Mouse (Mus musculus) liver, embryonic 13.5 days (tissue): ENCODE measurements at regions not wholly inside any gene's neighbourhood (a gene's known extent, or its start where the extent isn't known, plus 50 kb on each side); places are given as distances from the start of the nearest gene placed in this dataset.

Experiments
- ATAC-seq: fragments of 200-750 bp; cut with Nextera tagmentation; 2 replicates; pipeline ENCODE4 v1.8.0; 2017; ENCODE audit warnings: low read depth, mild to moderate bottlenecking, moderate number of reproducible peaks, moderate library complexity
- DNase-seq: peaks from one replicate; pipeline ENCODE4 v3.0.0; 2022
- H3K27ac ChIP-seq: fragments of 300-500 bp; sonication (generic); 2 replicates; pipeline ENCODE4 v1.5.1; 2015; ENCODE audit warnings: moderate library complexity, mild to moderate bottlenecking, inconsistent platforms
- H3K27me3 ChIP-seq: fragments of 300-500 bp; sonication (generic); 2 replicates; pipeline ENCODE4 v1.6.1; 2015; ENCODE audit warnings: mild to moderate bottlenecking, inconsistent platforms
- H3K36me3 ChIP-seq: fragments of 300-500 bp; sonication (generic); 2 replicates; pipeline ENCODE4 v1.6.1; 2015; ENCODE audit warnings: mild to moderate bottlenecking, inconsistent platforms
- H3K4me1 ChIP-seq: fragments of 300-500 bp; sonication (generic); replicated peaks from 2 replicates; pipeline ENCODE4 v1.6.1; 2015; ENCODE audit warnings: inconsistent platforms
- H3K4me2 ChIP-seq: fragments of 300-500 bp; sonication (generic); 2 replicates; pipeline ENCODE4 v1.6.1; 2015; ENCODE audit warnings: inconsistent platforms, mild to moderate bottlenecking, moderate library complexity
- H3K4me3 ChIP-seq: fragments of 300-500 bp; sonication (generic); replicated peaks from 2 replicates; pipeline ENCODE4 v1.5.1; 2015; ENCODE audit warnings: mild to moderate bottlenecking, inconsistent platforms
- H3K9ac ChIP-seq: fragments of 300-500 bp; sonication (generic); 2 replicates; pipeline ENCODE4 v1.6.1; 2015; ENCODE audit warnings: mild to moderate bottlenecking, inconsistent platforms
- H3K9me3 ChIP-seq: fragments of 300-500 bp; sonication (generic); replicated peaks from 2 replicates; pipeline ENCODE4 v1.6.1; 2016; ENCODE audit warnings: inconsistent platforms
- WGBS: fragments of 180-500 bp; shearing (Covaris S2); methylation state at CpG from one replicate; pipeline ENCODE4 v1.1.7; 2015; ENCODE audit not compliant: insufficient replicate concordance; 5-methylcytosine and 5-hydroxymethylcytosine counted together

GRCm38 (mm10) chr19:59685826-59686717, 227.9 kb downstream of the Emx2 start:
- Histone ChIP-seq H3K4me2 (no peak overlapping the region), H3K4me1 (no peaks in the 10 kb centered on the region), H3K4me3 (no peak overlapping the region), H3K9me3 (no peaks in the 10 kb centered on the region), H3K27me3 (no peaks in the 10 kb centered on the region), H3K27ac (no peak overlapping the region), H3K36me3 (no peaks in the 10 kb centered on the region), H3K9ac (no peak overlapping the region)
- DNase-seq (no peak), ATAC-seq (no peak)
- WGBS: 75% methylated on average over 19 of the region's 19 CpGs

- Histone ChIP-seq H3K4me1 (no peaks in the 10 kb centered on the region), H3K4me3 (no peak overlapping the region), H3K4me2 (no peak overlapping the region), H3K36me3 (no peaks in the 10 kb centered on the region), H3K27me3 (no peaks in the 10 kb centered on the region), H3K9me3 (no peaks in the 10 kb centered on the region), H3K9ac (no peak overlapping the region), H3K27ac (no peak overlapping the region)
- 76% methylated on average over 7 of the region's 7 CpGs for WGBS
- DNase-seq (no peak), ATAC-seq (no peak)
These were observed 229.0 kb downstream of the Emx2 start for GRCm38 (mm10) chr19:59687206-59687605.

DNA sequence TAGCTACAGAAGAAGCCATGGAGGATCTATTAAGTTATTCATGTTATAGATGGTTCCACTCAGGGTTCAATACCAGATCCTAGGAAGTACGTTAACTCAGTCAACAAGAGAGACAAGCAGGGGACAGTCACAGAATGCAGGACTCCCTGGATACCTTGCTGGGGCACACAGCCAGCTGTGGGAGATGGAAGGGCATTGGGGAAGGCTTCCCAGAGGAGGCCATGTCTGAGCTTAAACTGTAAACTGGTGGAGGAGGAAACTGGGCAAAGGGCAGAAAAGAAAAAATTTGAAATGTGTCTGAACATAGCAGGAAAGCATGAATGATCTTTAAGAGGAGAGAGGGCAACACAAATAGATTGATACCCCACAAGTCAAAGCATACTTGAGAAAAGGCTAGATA, 229.5 kb downstream of the Emx2 start:
- Histone ChIP-seq H3K36me3 (no peaks in the 10 kb centered on the region), H3K27ac (no peak overlapping the region)
- ATAC-seq: no peak

GRCm38 (mm10) chr19:59691541-59692096, 233.4 kb downstream of the Emx2 start:
- 72% methylated on average over 15 of the region's 15 CpGs for WGBS
- DNase-seq (no peak), ATAC-seq (no peak)
- no peaks in the 10 kb centered on the region for H3K9me3 ChIP-seq
- no peak overlapping the region for H3K9ac ChIP-seq
- H3K36me3 ChIP-seq: no peaks in the 10 kb centered on the region
- H3K4me1 ChIP-seq: no peaks in the 10 kb centered on the region
- no peak overlapping the region for H3K4me3 ChIP-seq
- H3K27ac ChIP-seq: no peak overlapping the region
- no peak overlapping the region for H3K4me2 ChIP-seq
- no peaks in the 10 kb centered on the region for H3K27me3 ChIP-seq

More for the DNA sequence above, 229.5 kb downstream of the Emx2 start:
- no peak overlapping the region for H3K4me2 ChIP-seq
- H3K4me1 ChIP-seq: no peaks in the 10 kb centered on the region
- H3K9ac ChIP-seq: no peak overlapping the region
- 52% methylated on average over 1 of the region's 1 CpGs for WGBS
- H3K4me3 ChIP-seq: no peak overlapping the region
- H3K9me3 ChIP-seq: no peaks in the 10 kb centered on the region
- no peak for DNase-seq
- no peaks in the 10 kb centered on the region for H3K27me3 ChIP-seq

GRCm38 (mm10) chr19:59697628-59698027, 239.5 kb downstream of the Emx2 start:
- no peak for DNase-seq
- no peaks in the 10 kb centered on the region for H3K9me3 ChIP-seq
- H3K27me3 ChIP-seq: no peaks in the 10 kb centered on the region
- no peaks in the 10 kb centered on the region for H3K36me3 ChIP-seq
- H3K4me3 ChIP-seq: no peak overlapping the region
- H3K4me1 ChIP-seq: no peaks in the 10 kb centered on the region
- no peak for ATAC-seq
- no peak overlapping the region for H3K27ac ChIP-seq
- no peak overlapping the region for H3K9ac ChIP-seq
- 46% methylated on average over 5 of the region's 5 CpGs for WGBS
- H3K4me2 ChIP-seq: no peak overlapping the region

DNA sequence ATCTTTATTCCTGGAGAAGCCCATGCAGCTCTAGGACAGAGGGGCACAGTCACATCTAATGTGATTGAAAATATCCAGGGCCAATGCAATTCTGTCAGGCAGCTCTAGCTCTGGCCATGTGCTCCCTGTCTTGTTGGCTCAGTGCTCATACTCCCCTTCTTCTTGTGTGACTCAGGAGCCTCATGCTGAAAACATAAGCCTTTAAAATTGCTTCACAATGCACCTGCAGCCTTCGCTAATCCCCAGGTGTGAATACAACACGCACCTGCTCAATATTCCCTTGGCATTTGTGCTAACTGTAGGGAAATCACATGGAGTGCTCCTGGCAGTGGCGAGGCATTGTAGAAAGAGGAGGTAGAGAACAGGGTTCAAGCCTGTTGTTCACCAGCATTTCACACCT, 242.0 kb downstream of the Emx2 start:
- no peak overlapping the region for H3K9ac ChIP-seq
- no peak overlapping the region for H3K27ac ChIP-seq
- H3K4me2 ChIP-seq: no peak overlapping the region
- 42% methylated on average over 3 of the region's 3 CpGs for WGBS
- H3K9me3 ChIP-seq: no peaks in the 10 kb centered on the region
- no peak for DNase-seq
- no peaks in the 10 kb centered on the region for H3K4me1 ChIP-seq
- H3K4me3 ChIP-seq: no peak overlapping the region
- ATAC-seq: no peak
- no peaks in the 10 kb centered on the region for H3K36me3 ChIP-seq
- no peaks in the 10 kb centered on the region for H3K27me3 ChIP-seq

- DNase-seq (no peak), ATAC-seq (no peak)
- H3K4me1 ChIP-seq: no peaks in the 10 kb centered on the region
- no peak overlapping the region for H3K4me2 ChIP-seq
- no peak overlapping the region for H3K9ac ChIP-seq
- H3K36me3 ChIP-seq: no peaks in the 10 kb centered on the region
- no peak overlapping the region for H3K4me3 ChIP-seq
- H3K9me3 ChIP-seq: no peaks in the 10 kb centered on the region
- H3K27ac ChIP-seq: no peak overlapping the region
- H3K27me3 ChIP-seq: no peaks in the 10 kb centered on the region
- 45% methylated on average over 5 of the region's 5 CpGs for WGBS
These were observed 236.3 kb downstream of the Rab11fip2 start for GRCm38 (mm10) chr19:59707106-59707505.

DNA sequence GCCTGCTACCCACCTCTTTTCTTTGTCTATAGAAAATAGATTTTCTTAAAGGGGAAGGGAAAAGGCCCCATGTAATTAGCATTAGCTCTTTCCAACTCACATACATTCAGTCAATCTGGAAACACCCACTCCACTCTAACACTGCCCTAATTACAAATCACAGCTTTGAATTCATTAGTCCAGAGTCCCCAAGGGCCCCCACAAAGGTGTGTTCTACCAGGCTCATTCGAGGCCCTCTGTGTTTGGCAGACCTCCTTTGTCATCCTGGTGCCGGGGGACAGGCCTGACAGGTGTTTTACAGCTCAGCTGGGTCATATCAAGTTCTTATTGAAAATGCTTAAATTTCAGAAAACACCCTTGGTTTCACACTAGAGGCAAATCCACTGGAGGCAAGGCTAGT, 234.3 kb downstream of the Rab11fip2 start:
- WGBS: 37% methylated on average over 2 of the region's 2 CpGs
- H3K4me3 ChIP-seq: no peak overlapping the region
- ATAC-seq: no peak
- H3K9ac ChIP-seq: no peak overlapping the region
- DNase-seq: no peak
- no peaks in the 10 kb centered on the region for H3K4me1 ChIP-seq
- no peaks in the 10 kb centered on the region for H3K27me3 ChIP-seq
- no peak overlapping the region for H3K4me2 ChIP-seq
- no peak overlapping the region for H3K27ac ChIP-seq
- no peaks in the 10 kb centered on the region for H3K36me3 ChIP-seq
- no peaks in the 10 kb centered on the region for H3K9me3 ChIP-seq

- Histone ChIP-seq H3K36me3 (no peaks in the 10 kb centered on the region), H3K9me3 (0 out of 2 replicates have a peak, but pooled peaks cover 3% of the 10 kb centered on the region), H3K27me3 (no peaks in the 10 kb centered on the region), H3K27ac (no peak overlapping the region), H3K4me2 (no peak overlapping the region), H3K4me3 (no peak overlapping the region), H3K4me1 (no peaks in the 10 kb centered on the region), H3K9ac (no peak overlapping the region)
- DNase-seq (no peak), ATAC-seq (no peak)
- 54% methylated on average over 2 of the region's 2 CpGs for WGBS
These were observed 228.4 kb downstream of the Rab11fip2 start for GRCm38 (mm10) chr19:59715086-59715485.

DNA sequence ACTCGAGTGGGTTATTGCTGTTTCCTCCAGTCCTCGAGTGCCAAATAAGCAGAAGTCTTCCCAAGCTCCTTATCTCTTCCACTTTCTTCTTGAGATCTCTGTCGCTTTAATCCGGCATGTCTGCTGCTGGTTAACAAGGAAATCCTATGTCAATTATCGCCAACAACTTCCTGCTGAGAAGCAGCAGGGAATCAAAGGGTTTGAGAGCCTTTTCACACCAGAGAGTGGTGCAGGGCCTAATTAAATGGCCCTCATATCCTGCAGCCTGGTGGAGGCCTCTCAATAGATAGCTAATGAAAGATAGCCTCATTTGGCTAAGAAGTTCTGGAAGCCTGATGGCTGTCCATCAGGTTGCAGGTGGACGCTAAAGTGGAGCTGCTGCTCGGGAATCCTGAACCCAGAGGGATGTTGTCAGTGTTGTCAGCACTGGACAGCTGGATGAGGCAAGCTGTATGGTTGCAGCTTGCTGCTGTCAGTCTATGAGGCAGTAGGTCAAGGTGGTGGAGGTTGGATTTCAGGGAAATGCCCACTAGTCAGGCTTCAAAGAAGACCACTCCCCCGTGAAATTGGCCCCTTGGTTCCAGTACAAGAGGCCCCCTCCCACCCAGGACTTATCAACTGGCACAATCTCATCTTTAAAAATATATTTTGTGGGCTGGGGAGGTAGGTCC, 225.5 kb downstream of the Rab11fip2 start:
- Histone ChIP-seq H3K27me3 (no peaks in the 10 kb centered on the region), H3K9ac (no peak overlapping the region), H3K4me1 (no peaks in the 10 kb centered on the region), H3K9me3 (0 out of 2 replicates have a peak, but pooled peaks cover 3% of the 10 kb centered on the region), H3K4me2 (no peak overlapping the region), H3K36me3 (no peaks in the 10 kb centered on the region), H3K4me3 (no peak overlapping the region), H3K27ac (no peak overlapping the region)
- DNase-seq (no peak), ATAC-seq (no peak)
- WGBS: 10% methylated on average over 8 of the region's 8 CpGs

- H3K9ac ChIP-seq: no peak overlapping the region
- no peaks in the 10 kb centered on the region for H3K27me3 ChIP-seq
- no peak overlapping the region for H3K27ac ChIP-seq
- WGBS: 64% methylated on average over 8 of the region's 8 CpGs
- ATAC-seq (no peak), DNase-seq (no peak)
- no peaks in the 10 kb centered on the region for H3K4me1 ChIP-seq
- no peak overlapping the region for H3K4me3 ChIP-seq
- H3K9me3 ChIP-seq: no peaks in the 10 kb centered on the region
- no peaks in the 10 kb centered on the region for H3K36me3 ChIP-seq
- H3K4me2 ChIP-seq: no peak overlapping the region
These were observed 204.9 kb downstream of the Rab11fip2 start for GRCm38 (mm10) chr19:59738541-59738940.
